Mouse (Mus musculus): ENCODE results near the gene Zc3h18. TPM values are rescaled to one million over a fixed set of nuclear protein-coding genes. Genes with fewer than 3 reads are reported as not detected.
A peak's percentile ranks its signal among the peaks of the same experiment; 100 is the strongest.

The Zc3h18 gene
- total RNA-seq, 2 experiments from 2014 or later: 25.5 to 27.5 TPM

DNA sequence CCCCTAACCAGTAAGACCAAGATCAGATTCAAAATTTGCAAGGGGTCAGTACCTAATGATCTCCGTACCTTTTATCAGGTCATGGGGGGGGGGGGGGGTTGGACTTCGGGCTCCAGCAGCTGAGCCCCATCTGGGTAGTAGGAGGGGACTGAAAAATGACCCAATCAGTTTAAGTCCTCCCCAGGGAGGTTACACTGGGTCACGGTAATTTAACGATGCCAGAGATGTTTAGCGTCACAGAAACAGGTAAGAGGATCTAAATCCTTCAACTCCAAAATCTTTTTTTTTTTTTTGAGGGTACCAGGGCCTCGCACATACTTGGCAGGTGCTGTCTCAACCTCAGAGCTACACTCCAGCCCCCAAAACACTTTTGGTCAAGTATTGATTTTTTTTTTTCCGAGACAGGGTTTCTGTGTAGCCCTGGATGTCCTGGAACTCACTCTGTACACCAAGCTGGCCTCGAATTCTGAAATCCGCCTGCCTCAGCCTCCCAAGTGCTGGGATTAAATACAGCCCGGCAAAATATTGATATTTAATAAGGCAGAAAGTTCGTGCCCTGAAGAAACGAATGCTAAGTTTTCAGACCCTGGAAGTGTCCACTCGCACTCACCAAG is 551 bp upstream of the Zc3h18 start:
- intact Hi-C loops (cut with DNase I): loop anchor here (5.0 kb wide), 1 partner anchor 101 kb away; the partner anchor contains the start of genes Ctu2 and Rnf166
- no peak for DNase-seq

DNA sequence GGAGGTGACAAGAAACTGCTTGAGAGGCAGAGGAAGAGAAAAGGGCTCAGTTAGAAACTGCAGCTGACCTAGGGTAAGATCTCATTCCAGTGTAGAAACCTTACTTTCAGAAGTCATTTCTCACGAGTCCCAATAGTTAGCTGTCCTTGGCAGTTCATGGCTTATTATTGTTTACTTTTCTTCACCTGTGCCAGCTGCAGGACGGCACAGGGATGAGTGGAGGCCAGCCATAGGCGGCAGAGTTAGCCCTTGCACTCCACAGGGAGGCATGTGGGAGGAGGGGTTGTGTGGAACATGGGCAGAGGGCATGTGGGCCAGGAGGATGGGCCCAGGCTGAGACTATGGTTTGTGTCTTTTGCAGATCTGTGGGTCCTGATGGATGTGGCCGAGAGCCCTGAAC is 6.6 kb downstream of the Zc3h18 start:
- intact Hi-C loops (cut with DNase I): no loop called here
- DNase-seq: no peak

DNA sequence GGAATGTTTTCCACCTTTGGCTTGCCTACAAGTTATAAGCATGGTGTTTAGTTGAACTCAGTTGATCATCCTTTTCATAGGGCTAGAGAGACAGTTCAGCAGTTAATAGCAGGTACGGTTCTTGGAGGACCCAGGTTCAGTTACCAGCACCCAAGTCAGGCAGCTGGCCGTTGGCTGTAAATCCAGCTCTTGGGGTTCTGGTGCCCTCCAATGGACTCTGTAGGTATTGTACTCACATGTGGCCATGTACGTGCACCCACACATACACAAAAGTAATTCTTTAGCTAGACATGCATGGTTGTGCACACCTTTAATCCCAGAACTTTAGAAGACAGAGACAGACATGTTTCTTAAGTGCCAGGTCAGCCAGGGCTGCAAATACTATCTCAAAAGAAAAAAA is 12.9 kb downstream of the Zc3h18 start:
- intact Hi-C loops (cut with DNase I): no loop called here
- no peak for DNase-seq

DNA sequence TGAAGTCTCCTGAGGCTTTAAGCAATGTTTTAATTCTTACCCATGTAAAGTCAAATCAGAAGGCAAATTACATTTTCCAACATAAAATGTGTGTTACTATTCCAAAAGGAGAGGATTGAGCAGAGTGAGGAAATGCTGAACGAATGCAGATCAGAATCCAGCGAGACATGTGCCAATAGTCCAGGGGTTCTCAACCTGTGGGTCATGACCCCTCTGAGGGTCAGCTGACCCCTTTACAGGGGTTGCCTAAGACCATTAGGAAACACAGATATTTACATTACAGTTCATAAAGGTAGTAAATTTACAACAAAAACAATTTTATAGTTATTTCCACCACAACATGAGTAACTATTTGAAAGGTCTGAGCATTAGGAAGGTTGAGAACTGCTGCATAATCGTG is 14.3 kb downstream of the Zc3h18 start:
- intact Hi-C loops (cut with DNase I): no loop called here
- DNase-seq: no peak

DNA sequence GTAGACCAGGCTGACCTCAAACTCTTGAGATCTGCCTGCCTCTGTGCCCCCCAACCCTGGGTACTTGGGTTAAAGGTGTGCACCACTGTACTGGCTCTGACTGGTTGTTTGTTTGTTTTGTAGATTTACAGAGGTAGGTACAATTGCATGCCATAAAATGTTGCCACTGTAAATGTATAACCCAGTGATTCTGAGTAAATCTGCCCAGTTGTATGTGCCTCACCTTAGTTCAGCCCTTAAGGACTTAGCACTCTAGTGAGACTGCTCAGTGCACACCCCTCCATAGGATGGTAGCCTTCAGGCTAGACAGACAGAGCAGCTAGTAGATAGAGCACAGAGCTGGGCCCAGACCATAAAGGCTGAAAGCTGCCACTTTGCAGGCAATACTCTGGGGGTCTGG is 17.3 kb downstream of the Zc3h18 start:
- no peak for DNase-seq
- intact Hi-C loops (cut with DNase I): no loop called here

DNA sequence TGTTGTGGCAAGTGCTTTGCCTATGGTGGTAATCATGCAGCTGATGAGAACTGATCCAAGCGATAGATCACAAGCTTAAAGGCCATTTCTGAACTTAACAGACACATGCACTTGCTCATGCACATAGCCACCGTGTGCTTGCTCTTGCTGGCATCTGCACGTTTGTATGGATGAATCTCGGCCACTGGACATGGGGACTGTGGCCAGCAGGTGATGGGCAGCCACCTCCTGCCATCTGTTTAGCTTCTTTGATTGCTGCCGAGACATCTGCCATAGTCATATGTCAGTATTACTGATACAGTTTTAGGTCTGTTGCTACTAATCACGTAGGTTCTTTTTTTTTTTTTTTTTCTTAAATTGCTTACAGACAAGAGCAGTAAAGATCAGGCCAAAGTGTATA is 18.9 kb downstream of the Zc3h18 start:
- intact Hi-C loops (cut with DNase I): no loop called here
- no peak for DNase-seq

DNA sequence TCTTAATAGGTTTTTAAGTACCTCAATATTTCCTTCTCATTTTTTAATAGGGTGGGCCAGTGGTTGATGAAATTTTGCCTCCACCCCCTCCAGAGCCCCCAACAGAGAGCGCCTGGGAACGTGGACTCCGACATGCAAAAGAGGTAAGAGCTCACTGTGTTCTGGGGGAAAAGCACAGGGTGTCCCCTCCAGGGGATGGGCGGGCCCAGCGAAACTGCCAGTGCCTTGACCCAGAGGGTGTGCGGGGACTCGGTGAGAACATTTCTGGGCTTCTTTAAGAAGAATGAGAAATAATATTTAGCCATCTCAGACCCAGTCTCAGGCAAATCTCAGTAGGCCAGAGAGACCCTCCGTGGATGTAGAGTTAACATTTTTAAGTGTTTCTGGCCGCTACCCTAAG is 21.8 kb downstream of the Zc3h18 start:
- intact Hi-C loops (cut with DNase I): no loop called here
- no peak for DNase-seq

DNA sequence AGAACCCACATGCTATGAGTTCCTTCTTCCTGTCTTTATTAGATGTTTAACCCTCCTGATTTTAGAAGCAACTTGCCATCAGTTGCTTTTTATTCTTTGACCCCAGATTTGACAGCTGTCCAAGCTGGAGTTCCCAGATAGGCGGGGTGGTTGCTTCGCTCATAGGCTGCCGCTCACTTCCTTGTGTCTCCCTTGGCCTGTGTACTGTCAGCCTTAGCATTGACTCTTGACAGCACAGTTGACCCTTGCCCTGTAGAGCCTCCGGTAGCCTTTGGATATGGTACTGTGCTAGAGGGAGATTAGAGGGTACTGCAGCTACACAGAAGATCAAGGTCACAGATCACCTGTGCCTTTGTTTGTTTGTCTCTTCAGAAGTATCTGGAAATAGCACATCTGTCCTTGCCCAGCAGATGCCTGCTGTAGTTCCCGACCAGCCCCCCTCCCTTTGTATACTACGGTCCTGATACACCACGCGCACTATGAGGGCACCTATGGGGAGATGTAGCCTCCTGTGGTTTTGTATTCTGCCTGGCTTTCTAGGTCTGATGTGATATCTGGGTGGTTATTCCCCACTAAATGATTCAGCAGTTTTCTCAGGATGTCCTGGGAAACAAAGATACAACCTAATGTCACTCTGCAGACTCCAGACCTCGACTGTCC is 28.9 kb downstream of the Zc3h18 start:
- intact Hi-C loops (cut with DNase I): no loop called here
- DNase-seq: no peak

DNA sequence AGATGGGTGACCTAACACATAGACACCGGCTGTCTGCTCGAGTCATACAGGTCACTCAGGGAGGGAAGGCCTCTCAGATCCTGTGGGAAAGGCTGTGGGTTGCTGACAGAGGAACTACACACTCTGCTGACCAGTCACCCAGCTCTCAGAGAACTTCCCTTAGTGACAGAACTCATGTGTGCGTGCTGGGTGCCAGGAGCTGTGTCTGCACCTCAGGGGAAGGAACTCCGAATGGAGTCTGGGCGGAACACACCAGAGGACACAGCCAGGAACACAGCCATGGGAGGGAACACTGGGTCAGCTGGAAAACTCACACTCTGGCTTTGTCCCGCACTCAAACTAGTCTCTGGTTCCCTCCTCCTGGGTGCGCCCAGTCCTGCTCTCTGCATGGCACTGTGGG is 31.3 kb downstream of the Zc3h18 start:
- DNase-seq: no peak

DNA sequence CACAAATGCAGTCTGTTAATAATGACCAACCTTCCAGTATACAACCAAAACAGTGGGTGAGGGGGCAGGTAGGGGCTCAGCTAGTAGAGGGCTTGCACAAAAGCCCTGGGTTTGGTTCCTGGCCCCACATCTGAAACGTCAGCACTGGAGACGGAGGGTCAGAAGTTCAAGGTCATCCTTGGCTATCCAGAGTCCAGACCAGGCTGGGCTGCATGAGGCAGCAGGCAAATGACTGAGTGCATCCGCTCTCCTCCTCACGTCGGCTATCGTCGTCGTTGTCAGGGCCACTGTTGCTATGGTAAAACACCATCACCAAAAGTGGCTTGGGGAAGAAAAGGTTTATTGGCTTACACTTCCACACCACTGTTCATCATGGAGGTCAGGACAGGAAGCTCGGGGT is 37.9 kb downstream of the Zc3h18 start:
- intact Hi-C loops (cut with DNase I): no loop called here
- no peak for DNase-seq

More for the DNA sequence above, 31.3 kb downstream of the Zc3h18 start:
- intact Hi-C loops (cut with DNase I): no loop called here

DNA sequence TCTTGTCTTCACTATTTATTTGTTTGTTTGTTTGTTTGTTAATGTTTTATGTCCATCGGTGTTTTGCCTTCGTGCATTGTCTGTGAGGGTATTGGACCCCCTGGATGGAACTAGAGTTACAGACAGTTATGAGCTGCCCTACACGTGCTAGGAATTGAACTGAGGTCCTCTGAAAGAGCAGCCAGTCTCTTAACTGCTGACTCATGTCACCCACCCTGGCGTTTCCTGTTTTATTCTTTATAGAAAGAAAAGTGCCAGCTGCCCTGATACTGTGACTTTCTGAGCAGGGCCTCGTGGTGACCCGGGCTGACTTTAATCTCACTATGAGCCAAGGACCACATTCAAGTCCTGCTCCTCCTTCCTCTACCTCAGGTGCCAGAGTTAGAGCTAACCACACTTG is 39.1 kb downstream of the Zc3h18 start:
- intact Hi-C loops (cut with DNase I): no loop called here
- DNase-seq: no peak

DNA sequence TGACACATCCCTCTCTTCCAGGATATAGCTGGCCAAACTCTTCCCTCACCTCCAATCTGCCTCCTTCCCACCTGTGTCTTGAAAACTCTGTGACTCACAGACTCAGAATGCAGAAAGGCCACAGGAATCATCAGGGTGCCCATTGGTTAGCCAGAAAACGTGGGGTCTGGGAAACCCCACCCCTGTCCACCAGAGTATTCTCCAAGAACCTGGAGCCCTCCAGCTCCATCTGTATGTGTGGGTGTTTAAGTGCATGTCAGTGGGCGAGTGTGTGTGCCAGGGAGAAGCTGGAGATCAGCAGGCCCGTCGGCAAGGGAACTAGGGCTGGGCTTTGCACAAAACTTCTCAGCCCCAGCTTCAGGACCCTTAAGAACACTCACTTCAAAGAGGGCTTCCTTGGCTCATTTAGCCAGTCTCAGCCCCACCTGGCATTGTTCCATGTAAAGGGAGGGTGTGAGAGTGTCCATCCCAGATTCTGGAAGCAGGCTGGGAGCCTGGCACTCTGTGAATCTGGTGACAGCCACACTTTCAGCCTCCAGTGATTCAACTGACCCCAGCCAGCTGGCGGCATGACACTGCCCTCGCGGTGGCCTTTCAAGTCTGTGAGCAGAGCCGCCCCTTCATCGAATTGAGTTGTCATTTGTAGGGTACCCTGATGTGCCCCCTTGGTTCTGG is 43.6 kb downstream of the Zc3h18 start:
- intact Hi-C loops (cut with DNase I): no loop called here
- DNase-seq: peak; percentile 32 to 50

DNA sequence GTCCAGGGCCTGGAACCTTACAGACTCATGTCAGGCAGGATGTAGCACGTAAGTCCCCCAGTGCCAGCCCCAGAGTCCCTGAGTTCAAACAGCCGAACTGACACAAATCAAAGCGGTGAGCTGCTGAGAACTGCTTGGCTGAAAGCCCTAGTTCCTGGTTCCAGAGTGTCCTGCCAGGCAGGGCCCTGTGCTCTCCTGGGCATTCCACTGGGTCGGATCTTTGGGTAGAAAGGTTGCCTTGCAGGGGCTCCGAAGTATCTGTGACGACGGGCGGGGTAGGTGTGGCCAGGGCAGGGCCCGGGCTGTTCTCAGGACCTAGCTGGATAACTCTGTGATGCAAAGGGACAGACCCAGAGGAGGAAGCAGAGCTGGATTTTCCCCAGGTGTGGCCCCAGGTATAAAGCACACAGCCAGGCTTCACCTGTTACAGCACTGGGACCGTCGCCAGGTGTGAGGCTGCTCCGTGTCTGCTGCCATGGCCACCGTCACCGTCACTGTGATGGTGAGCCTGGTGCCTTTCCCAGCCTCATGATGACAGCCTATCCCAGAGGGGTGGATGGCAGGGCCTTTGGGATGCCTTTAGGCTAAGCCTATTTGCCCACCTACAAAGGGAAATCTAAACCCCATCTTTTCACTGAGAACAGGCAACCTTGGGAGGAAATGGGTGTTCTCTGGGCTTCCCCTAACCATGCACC is 45.1 kb downstream of the Zc3h18 start, which contains the start of gene Il17c:
Gene Il17c (plus strand): TSS at position 645 of the 695 bp plus-strand sequence.
- intact Hi-C loops (cut with DNase I): no loop called here
- DNase-seq: peak in 1 of 2 experiments; percentile 21

DNA sequence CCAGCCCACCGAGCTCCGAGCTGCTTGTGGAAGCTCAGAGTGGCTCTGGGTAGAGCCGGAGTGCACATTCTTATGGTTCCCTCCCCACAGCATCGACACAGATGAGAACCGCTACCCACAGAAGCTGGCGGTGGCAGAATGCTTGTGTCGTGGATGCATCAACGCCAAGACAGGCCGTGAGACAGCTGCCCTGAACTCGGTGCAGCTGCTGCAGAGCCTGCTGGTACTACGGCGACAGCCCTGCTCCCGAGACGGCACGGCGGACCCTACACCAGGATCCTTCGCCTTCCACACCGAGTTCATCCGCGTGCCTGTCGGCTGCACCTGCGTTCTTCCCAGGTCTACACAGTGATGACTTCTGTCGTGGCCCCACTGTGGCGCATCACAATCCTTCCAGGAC is 46.8 kb downstream of the Zc3h18 start:
- intact Hi-C loops (cut with DNase I): no loop called here
- DNase-seq: no peak

DNA sequence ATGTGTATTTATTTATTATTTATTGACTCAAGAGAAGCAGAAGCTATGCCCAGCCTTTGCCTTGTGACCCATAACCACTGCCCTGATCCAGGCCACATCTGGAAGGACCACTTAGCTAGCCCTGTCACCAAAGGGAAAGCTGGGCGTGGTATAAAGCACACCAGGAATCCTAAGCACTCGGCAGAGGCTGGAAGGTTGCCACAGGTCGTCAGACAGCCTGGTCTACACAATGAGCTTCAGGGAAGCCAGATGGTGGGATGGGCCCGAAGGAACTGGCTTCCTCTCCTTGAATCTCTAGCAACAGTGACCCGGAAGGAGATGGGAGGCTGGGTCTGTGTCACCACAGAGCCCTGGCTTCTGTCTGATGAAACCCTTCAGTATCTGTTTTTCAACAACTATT is 47.2 kb downstream of the Zc3h18 start:
- intact Hi-C loops (cut with DNase I): no loop called here
- DNase-seq: peak; percentile 73 to 81

DNA sequence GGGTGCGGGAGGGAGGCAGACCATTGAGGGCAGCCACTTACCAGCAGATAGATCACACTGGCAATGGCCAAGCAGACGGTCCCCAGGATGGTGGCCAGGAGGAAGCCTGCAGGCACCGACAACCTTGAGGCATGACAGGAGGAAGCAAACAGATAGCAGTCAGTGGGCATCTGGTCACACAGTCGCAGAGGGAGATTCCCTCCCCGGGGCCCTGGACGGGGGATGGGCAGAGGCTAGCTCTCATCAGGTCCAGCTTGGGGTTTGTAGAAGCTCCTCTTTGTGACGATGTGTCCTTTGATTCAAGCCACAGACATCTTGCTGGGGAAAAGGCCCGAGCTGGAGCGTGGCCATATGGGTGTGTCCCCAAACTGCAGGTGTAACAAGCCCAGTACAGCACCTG is 49.7 kb downstream of the Zc3h18 start:
- intact Hi-C loops (cut with DNase I): no loop called here
- no peak for DNase-seq

DNA sequence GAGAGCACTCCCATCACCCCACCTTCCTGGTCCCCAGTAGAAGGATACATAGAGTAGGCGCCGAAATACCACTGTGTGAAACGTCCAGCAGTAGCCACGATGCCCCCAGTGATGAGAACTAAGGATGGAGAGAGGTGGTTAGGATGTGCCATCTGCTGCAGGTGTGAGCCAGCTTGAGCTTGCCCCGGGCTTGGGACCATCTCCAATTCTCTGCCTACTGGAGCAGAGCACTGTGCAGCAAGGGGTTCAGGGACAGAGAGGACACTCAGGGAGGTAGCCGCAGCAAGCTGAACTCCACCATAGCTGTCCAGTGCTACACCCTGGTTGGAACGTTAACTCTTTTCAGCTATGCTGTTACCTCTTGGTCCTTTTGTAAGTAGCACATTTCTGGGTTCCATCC is 51.2 kb downstream of the Zc3h18 start:
- DNase-seq: no peak
- intact Hi-C loops (cut with DNase I): no loop called here

DNA sequence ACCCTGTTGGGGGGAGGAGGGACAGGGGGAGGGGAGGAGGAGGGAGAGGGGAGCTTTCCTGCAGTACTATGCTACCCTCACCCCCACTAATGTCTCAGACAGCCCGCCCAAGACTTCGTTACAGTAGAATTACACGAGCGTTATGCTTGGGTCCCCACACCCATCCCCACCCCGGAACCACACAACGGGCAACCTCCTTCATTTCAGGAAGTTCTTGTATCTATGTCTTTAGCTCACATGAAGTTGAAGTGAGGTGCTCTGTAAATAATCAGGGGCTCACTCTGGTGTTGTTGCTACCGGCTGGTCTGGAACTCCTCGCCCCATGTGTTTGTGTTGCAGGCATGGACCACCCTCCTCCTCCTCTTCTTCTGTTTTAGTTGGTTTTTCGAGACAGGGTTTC is 51.8 kb downstream of the Zc3h18 start:
- DNase-seq: no peak
- intact Hi-C loops (cut with DNase I): no loop called here

DNA sequence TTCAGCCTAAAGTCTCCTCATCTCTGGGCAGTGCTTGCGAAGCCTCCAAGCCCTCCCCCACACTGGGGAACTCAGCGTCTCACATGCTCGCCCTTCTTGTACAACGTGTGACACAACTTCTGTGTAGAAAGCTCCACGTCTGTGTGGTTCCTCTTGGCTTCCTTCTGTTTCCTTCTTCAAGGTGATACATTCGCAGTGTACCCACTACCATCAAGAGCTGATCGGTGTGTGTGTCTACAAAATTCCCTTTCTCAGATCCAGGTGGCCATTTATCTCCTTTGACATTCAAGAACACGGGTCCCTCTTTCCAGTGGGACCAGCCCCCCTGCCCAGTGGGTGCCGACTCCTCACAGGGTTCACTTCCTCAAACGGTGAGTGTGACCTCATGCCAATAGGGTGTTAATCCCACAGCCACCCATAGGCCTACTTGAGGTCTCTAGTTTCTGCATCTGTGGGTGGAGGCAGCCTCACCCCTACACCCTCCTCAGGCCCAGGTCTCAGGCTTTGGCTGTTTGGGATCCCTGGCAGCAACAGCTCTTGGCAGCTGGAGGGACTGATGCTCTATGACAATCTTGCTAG is 53.7 kb downstream of the Zc3h18 start:
- intact Hi-C loops (cut with DNase I): no loop called here
- DNase-seq: no peak

DNA sequence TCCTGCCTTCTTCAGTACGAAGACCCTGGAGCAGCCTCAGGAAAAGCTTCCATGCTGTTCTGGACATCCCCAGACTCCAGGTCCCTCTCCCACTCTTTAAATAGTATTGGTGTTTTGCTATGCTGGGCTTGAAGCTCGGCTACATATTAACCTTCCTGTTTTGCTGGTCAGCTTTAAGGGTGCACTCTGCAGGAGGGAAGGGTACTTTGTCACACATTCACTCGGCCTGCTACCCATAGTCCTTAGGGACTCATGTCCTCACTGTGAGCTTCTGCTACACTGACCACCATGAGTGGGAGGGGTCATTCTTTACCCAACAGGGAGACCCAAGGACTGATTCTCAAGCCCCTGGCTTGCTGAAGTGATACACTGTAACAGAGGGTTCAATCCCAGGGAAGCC is 54.2 kb downstream of the Zc3h18 start:
- no peak for DNase-seq
- intact Hi-C loops (cut with DNase I): no loop called here

Data from heart, postnatal 10 days (tissue).